Mouse (Mus musculus): ENCODE results near the gene Rptor. TPM values are rescaled to one million over a fixed set of nuclear protein-coding genes. Genes with fewer than 3 reads are reported as not detected.

Rptor gene
- polyA plus RNA-seq, 1 experiment: 43.6 TPM

DNA sequence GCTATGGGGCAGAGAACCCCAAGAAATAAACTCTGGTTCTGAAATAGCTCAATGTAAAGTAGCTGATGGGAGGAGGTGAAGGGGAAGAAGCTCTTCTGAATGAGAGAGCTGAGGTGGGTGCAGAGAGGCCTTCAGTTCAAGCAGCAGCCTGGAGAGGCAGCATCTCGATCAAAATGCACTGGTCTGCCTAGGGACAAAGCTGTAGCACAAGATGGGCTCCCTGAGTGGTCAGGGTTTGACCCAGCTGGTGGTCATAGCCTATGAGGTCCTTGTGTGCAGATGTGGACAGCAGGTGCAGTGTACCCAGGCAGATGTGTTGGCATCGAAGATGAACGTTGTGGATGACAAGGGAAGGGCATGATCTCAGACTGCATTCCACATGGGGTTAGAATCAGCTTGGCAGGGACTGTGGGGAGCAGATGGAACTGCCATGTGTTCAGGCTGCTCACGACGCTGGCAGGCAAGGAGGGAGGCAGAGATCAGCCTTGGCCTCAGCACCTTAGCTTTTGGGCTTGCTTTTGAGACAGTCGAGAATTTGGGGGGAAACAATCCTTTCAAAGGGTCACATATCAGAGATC, 221.5 kb downstream of the Rptor start:
- H3K4me1 ChIP-seq (ENCODE audit: control insufficient read depth, insufficient read depth, low read length): peaks cover 45% of the 10 kb centered on the region
- TF ChIP-seq CTCF (IDR thresholded peaks at IDR 0.05; ENCODE audit: borderline replicate concordance, insufficient read depth, low read depth, low read length): no peak; the same call in 1 of the 2 replicates
- TF ChIP-seq POLR2A (IDR thresholded peaks at IDR 0.05; ENCODE audit: borderline replicate concordance, insufficient read depth, low read length): no peak
- peak overlapping the region; percentile 50 for H3K27ac ChIP-seq (ENCODE audit: insufficient read depth, low read length)
- peak; percentile 89 to 92 for DNase-seq
- H3K4me3 ChIP-seq (replicated peaks; ENCODE audit: insufficient read depth, low read depth, low read length): no peak overlapping the region
- 16% methylated on average over 6 of the region's 6 CpGs for WGBS
- no peaks in the 10 kb centered on the region for H3K27me3 ChIP-seq (ENCODE audit: control insufficient read depth, insufficient read depth, low read length)

DNA sequence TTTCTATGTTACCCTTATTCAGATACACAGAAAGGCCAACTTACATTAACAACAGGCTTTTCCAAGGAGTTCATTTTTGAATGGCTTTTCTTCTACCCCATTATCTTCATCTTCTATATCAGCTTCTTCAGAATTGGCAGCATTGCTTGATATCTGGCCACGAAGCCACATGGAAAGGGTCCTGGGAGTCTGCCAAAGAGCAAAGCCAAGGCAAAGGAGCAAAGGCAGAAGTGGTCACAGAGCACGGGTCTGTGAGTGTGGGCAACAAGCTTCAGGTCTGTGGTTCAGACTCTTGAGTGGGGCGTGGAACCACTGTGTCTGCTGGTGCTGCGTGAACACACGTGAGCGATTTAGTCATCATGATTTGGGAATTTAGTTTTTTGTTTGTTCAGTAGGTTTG, 223.1 kb downstream of the Rptor start:
- Histone ChIP-seq H3K27me3 (ENCODE audit: control insufficient read depth, insufficient read depth, low read length) (no peaks in the 10 kb centered on the region), H3K4me3 (replicated peaks; ENCODE audit: insufficient read depth, low read depth, low read length) (no peak overlapping the region), H3K4me1 (ENCODE audit: control insufficient read depth, insufficient read depth, low read length) (peaks cover 45% of the 10 kb centered on the region), H3K27ac (ENCODE audit: insufficient read depth, low read length) (no peak overlapping the region)
- 60% methylated on average over 6 of the region's 6 CpGs for WGBS
- peak; percentile 68 to 80 for DNase-seq
- TF ChIP-seq CTCF (IDR thresholded peaks at IDR 0.05; ENCODE audit: borderline replicate concordance, insufficient read depth, low read depth, low read length) (no peak), POLR2A (IDR thresholded peaks at IDR 0.05; ENCODE audit: borderline replicate concordance, insufficient read depth, low read length) (no peak)

- Histone ChIP-seq H3K4me1 (ENCODE audit: control insufficient read depth, insufficient read depth, low read length) (peaks cover 42% of the 10 kb centered on the region), H3K27me3 (ENCODE audit: control insufficient read depth, insufficient read depth, low read length) (no peaks in the 10 kb centered on the region), H3K27ac (ENCODE audit: insufficient read depth, low read length) (0 out of 2 replicates have a peak overlapping the region, but pooled peaks have one; percentile 26), H3K4me3 (replicated peaks; ENCODE audit: insufficient read depth, low read depth, low read length) (no peak overlapping the region)
- no peak for TF ChIP-seq CTCF (IDR thresholded peaks at IDR 0.05; ENCODE audit: borderline replicate concordance, insufficient read depth, low read depth, low read length)
- 74% methylated on average over 4 of the region's 4 CpGs for WGBS
- no peak for DNase-seq
These were observed 223.5 kb downstream of the Rptor start for GRCm38 (mm10) chr11:119826239-119826638.

GRCm38 (mm10) chr11:119829116-119829515, 226.4 kb downstream of the Rptor start:
- Histone ChIP-seq H3K27ac (ENCODE audit: insufficient read depth, low read length) (no peak overlapping the region), H3K4me3 (replicated peaks; ENCODE audit: insufficient read depth, low read depth, low read length) (no peak overlapping the region), H3K4me1 (ENCODE audit: control insufficient read depth, insufficient read depth, low read length) (peaks cover 23% of the 10 kb centered on the region), H3K27me3 (ENCODE audit: control insufficient read depth, insufficient read depth, low read length) (no peaks in the 10 kb centered on the region)
- TF ChIP-seq POLR2A (IDR thresholded peaks at IDR 0.05; ENCODE audit: borderline replicate concordance, insufficient read depth, low read length): no peak
- WGBS: 98% methylated on average over 3 of the region's 3 CpGs
- no peak for DNase-seq

DNA sequence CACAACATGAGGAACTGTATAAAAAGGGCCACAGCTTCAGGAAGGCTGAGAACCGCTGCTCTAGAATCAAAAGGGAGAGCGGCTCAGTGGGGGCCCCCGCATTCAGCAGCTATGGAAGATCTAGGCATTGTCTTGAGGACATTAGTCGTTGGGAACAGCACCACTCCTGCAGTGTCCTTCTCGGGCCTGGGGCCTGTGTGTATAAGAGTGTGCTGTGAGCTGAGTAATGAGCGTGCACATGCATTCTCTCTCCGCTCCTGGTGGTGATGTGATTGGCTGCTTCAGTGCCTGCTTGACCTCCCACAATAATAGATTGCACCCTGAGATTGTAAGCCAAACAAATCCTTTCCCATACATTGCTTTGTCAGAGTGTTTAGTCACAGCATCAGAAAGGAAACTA, 229.0 kb downstream of the Rptor start:
- Histone ChIP-seq H3K4me3 (replicated peaks; ENCODE audit: insufficient read depth, low read depth, low read length) (no peak overlapping the region), H3K27me3 (ENCODE audit: control insufficient read depth, insufficient read depth, low read length) (no peaks in the 10 kb centered on the region), H3K4me1 (ENCODE audit: control insufficient read depth, insufficient read depth, low read length) (peaks cover under 1% of the 10 kb centered on the region; the same call in 1 of the 2 replicates), H3K27ac (ENCODE audit: insufficient read depth, low read length) (no peak overlapping the region)
- 62% methylated on average over 7 of the region's 7 CpGs for WGBS
- no peak for DNase-seq
- TF ChIP-seq POLR2A (IDR thresholded peaks at IDR 0.05; ENCODE audit: borderline replicate concordance, insufficient read depth, low read length) (no peak), CTCF (IDR thresholded peaks at IDR 0.05; ENCODE audit: borderline replicate concordance, insufficient read depth, low read depth, low read length) (no peak)

- Histone ChIP-seq H3K4me1 (ENCODE audit: control insufficient read depth, insufficient read depth, low read length) (peaks cover 7% of the 10 kb centered on the region; the same call in 1 of the 2 replicates), H3K27ac (ENCODE audit: insufficient read depth, low read length) (no peak overlapping the region), H3K27me3 (ENCODE audit: control insufficient read depth, insufficient read depth, low read length) (no peaks in the 10 kb centered on the region), H3K4me3 (replicated peaks; ENCODE audit: insufficient read depth, low read depth, low read length) (no peak overlapping the region)
- no peak for DNase-seq
- no peak for TF ChIP-seq CTCF (IDR thresholded peaks at IDR 0.05; ENCODE audit: borderline replicate concordance, insufficient read depth, low read depth, low read length)
- no peak for TF ChIP-seq POLR2A (IDR thresholded peaks at IDR 0.05; ENCODE audit: borderline replicate concordance, insufficient read depth, low read length)
These were observed 230.6 kb downstream of the Rptor start for GRCm38 (mm10) chr11:119833311-119833710.

- DNase-seq: no peak
- no peak overlapping the region for H3K4me3 ChIP-seq (replicated peaks; ENCODE audit: insufficient read depth, low read depth, low read length)
- no peaks in the 10 kb centered on the region for H3K27me3 ChIP-seq (ENCODE audit: control insufficient read depth, insufficient read depth, low read length)
- no peak overlapping the region for H3K27ac ChIP-seq (ENCODE audit: insufficient read depth, low read length)
- whole genome bisulfite sequencing: 80% methylated on average over 16 of the region's 16 CpGs
- peaks cover 11% of the 10 kb centered on the region; the same call in 1 of the 2 replicates for H3K4me1 ChIP-seq (ENCODE audit: control insufficient read depth, insufficient read depth, low read length)
- TF ChIP-seq POLR2A (IDR thresholded peaks at IDR 0.05; ENCODE audit: borderline replicate concordance, insufficient read depth, low read length) (no peak), CTCF (IDR thresholded peaks at IDR 0.05; ENCODE audit: borderline replicate concordance, insufficient read depth, low read depth, low read length) (no peak)
These were observed 231.4 kb downstream of the Rptor start for GRCm38 (mm10) chr11:119833877-119834804.

- 96% methylated on average over 3 of the region's 3 CpGs for WGBS
- no peak overlapping the region for H3K27ac ChIP-seq (ENCODE audit: insufficient read depth, low read length)
- H3K4me3 ChIP-seq (replicated peaks; ENCODE audit: insufficient read depth, low read depth, low read length): no peak overlapping the region
- no peak for DNase-seq
- TF ChIP-seq CTCF (IDR thresholded peaks at IDR 0.05; ENCODE audit: borderline replicate concordance, insufficient read depth, low read depth, low read length): no peak
- no peak for TF ChIP-seq POLR2A (IDR thresholded peaks at IDR 0.05; ENCODE audit: borderline replicate concordance, insufficient read depth, low read length)
- peaks cover 31% of the 10 kb centered on the region for H3K4me1 ChIP-seq (ENCODE audit: control insufficient read depth, insufficient read depth, low read length)
- H3K27me3 ChIP-seq (ENCODE audit: control insufficient read depth, insufficient read depth, low read length): no peaks in the 10 kb centered on the region
These were observed 233.6 kb downstream of the Rptor start for GRCm38 (mm10) chr11:119836326-119836725.
